Mouse (Mus musculus): ENCODE measurements around the gene H2-Q1.
"Not testable (repeated sequence)": the region's sequence is repeated elsewhere in the genome, so short reads cannot be mapped to it uniquely, and the experiment has no call there.

Gene H2-Q1

GRCm38 (mm10) chr17:35320327-35321081, at the start of gene H2-Q1:
Gene H2-Q1, plus strand, starts transcription at chr17:35320405.
- no peak for DNase-seq (ENCODE audit: low spot score in 2 of 2)

- DNase-seq (ENCODE audit: low spot score in 2 of 2): no peak
Measured at GRCm38 (mm10) chr17:35272249-35272648, 48.0 kb upstream of the H2-Q1 start.

GRCm38 (mm10) chr17:35274770-35275169, 45.4 kb upstream of the H2-Q1 start:
- peak; percentile 52 to 60 for DNase-seq (ENCODE audit: low spot score in 2 of 2)

- DNase-seq (ENCODE audit: low spot score in 2 of 2): no peak
Measured at GRCm38 (mm10) chr17:35276304-35276864, 43.8 kb upstream of the H2-Q1 start.

GRCm38 (mm10) chr17:35278049-35278448, 42.2 kb upstream of the H2-Q1 start:
- no peak for DNase-seq (ENCODE audit: low spot score in 2 of 2)

GRCm38 (mm10) chr17:35278957-35279688, 41.1 kb upstream of the H2-Q1 start:
- DNase-seq (ENCODE audit: low spot score in 2 of 2): no peak

- no peak for DNase-seq (ENCODE audit: low spot score in 2 of 2)
Measured at GRCm38 (mm10) chr17:35280276-35280675, 39.9 kb upstream of the H2-Q1 start.

GRCm38 (mm10) chr17:35285431-35285830, 34.8 kb upstream of the H2-Q1 start:
- no peak for DNase-seq (ENCODE audit: low spot score in 2 of 2)

GRCm38 (mm10) chr17:35295796-35296195, 24.4 kb upstream of the H2-Q1 start:
- DNase-seq (ENCODE audit: low spot score in 2 of 2): not testable (repeated sequence)

- not testable (repeated sequence) for DNase-seq (ENCODE audit: low spot score in 2 of 2)
Measured at GRCm38 (mm10) chr17:35300261-35300945, 19.8 kb upstream of the H2-Q1 start.

GRCm38 (mm10) chr17:35301645-35302258, 18.5 kb upstream of the H2-Q1 start:
- DNase-seq (ENCODE audit: low spot score in 2 of 2): peak; percentile 60

- no peak for DNase-seq (ENCODE audit: low spot score in 2 of 2)
Measured at GRCm38 (mm10) chr17:35303271-35303670, 16.9 kb upstream of the H2-Q1 start.

GRCm38 (mm10) chr17:35303756-35304350, 16.4 kb upstream of the H2-Q1 start:
- DNase-seq (ENCODE audit: low spot score in 2 of 2): no peak

GRCm38 (mm10) chr17:35304478-35304877, 15.7 kb upstream of the H2-Q1 start:
- DNase-seq (ENCODE audit: low spot score in 2 of 2): no peak

GRCm38 (mm10) chr17:35304921-35305320, 15.3 kb upstream of the H2-Q1 start:
- DNase-seq (ENCODE audit: low spot score in 2 of 2): not testable (repeated sequence)

GRCm38 (mm10) chr17:35318671-35319070, 1.5 kb upstream of the H2-Q1 start:
- DNase-seq (ENCODE audit: low spot score in 2 of 2): no peak

GRCm38 (mm10) chr17:35325124-35325523, 4.9 kb downstream of the H2-Q1 start:
- DNase-seq (ENCODE audit: low spot score in 2 of 2): not testable (repeated sequence)

GRCm38 (mm10) chr17:35326000-35326399, 5.8 kb downstream of the H2-Q1 start:
- not testable (repeated sequence) for DNase-seq (ENCODE audit: low spot score in 2 of 2)

GRCm38 (mm10) chr17:35329714-35330113, 9.5 kb downstream of the H2-Q1 start:
- not testable (repeated sequence) for DNase-seq (ENCODE audit: low spot score in 2 of 2)

- not testable (repeated sequence) for DNase-seq (ENCODE audit: low spot score in 2 of 2)
Measured at GRCm38 (mm10) chr17:35331546-35331945, 11.3 kb downstream of the H2-Q1 start.

- DNase-seq (ENCODE audit: low spot score in 2 of 2): no peak
Measured at GRCm38 (mm10) chr17:35342071-35342671, 22.0 kb downstream of the H2-Q1 start, which contains the start of gene H2-Q2. Gene H2-Q2, plus strand, starts transcription at chr17:35342242.
